Mouse (Mus musculus) small intestine, adult 2 months (tissue): Measurements from ENCODE around the gene Cep295.

ENCODE experiments used
- CTCF ChIP-seq: fragments of 200-500 bp; IDR thresholded peaks from 2 replicates; pipeline ENCODE4 v1.5.1; 2012; ENCODE audit warnings: low read depth, mild to moderate bottlenecking, control low read depth, inconsistent platforms, low read length, moderate library complexity, mixed read lengths; ENCODE audit not compliant: insufficient replicate concordance, insufficient read length; ENCODE audit errors: extremely low read depth
- POLR2A ChIP-seq: fragments of 200-500 bp; IDR thresholded peaks from 2 replicates; pipeline ENCODE4 v1.6.1; 2012; ENCODE audit warnings: low read depth, mild to moderate bottlenecking, control low read depth, inconsistent platforms, low read length, moderate library complexity

DNA sequence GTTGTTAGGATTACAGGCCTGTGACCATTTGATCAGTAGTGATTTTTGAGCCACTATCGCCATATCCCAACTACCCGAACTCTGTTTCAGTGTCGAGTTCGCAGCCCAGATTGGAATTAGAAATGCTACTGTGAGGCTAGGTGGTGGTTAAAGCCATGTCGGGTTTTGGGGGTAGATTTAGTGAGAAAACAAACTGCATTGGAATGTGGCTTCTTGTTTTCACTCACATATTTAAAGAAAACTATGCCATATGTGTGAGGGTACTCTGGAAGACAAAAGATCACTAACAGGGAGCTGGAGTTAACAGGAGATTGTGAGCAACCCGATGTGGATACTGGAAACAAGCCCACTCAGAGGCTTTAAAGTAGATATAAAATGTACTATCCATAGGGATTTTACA lies 50.3 kb downstream of the Cep295 start:
- TF ChIP-seq CTCF (no peak), POLR2A (no peak)
